Mouse (Mus musculus) heart, adult 2 months (tissue): Measurements from ENCODE around the gene Serpinc1. TPM values are rescaled to one million over a fixed set of nuclear protein-coding genes. Genes with fewer than 3 reads are reported as not detected.
A peak's percentile ranks its signal among the peaks of the same experiment; 100 is the strongest.

ENCODE experiments used
- DNase-seq, 2 experiments: peaks; one replicate each; pipeline ENCODE4 v3.0.0; 2021
- H3K27ac ChIP-seq: fragments of 200-600 bp; 2 replicates; pipeline ENCODE4 v1.8.1; 2022
- H3K27me3 ChIP-seq: fragments of 200-500 bp; 2 replicates; pipeline ENCODE4 v1.6.1; 2012; ENCODE audit warnings: mild to moderate bottlenecking, low read length, inconsistent platforms, mixed read lengths; ENCODE audit not compliant: control insufficient read depth, insufficient read depth
- H3K36me3 ChIP-seq: fragments of 200-500 bp; 2 replicates; pipeline ENCODE4 v1.6.1; 2012; ENCODE audit warnings: low read length, inconsistent platforms; ENCODE audit not compliant: control insufficient read depth, insufficient read depth
- H3K4me1 ChIP-seq: fragments of 200-500 bp; 2 replicates; pipeline ENCODE4 v1.6.1; 2011; ENCODE audit warnings: low read length; ENCODE audit not compliant: control insufficient read depth, insufficient read depth
- H3K4me3 ChIP-seq: fragments of 200-600 bp; 2 replicates; pipeline ENCODE4 v1.8.1; 2022
- H3K79me2 ChIP-seq: fragments of 200-500 bp; replicated peaks from 2 replicates; pipeline ENCODE4 v1.6.1; 2012; ENCODE audit warnings: mild to moderate bottlenecking, inconsistent platforms, low read length, moderate library complexity, mixed read lengths; ENCODE audit not compliant: control insufficient read depth, insufficient read depth
- H3K9ac ChIP-seq: fragments of 200-500 bp; 2 replicates; pipeline ENCODE4 v1.6.1; 2012; ENCODE audit warnings: low read depth, mild to moderate bottlenecking, control low read depth, inconsistent platforms, low read length, mixed read lengths
- CTCF ChIP-seq: fragments of 200-600 bp; IDR thresholded peaks from 2 replicates; pipeline ENCODE4 v1.8.1; 2022; ENCODE audit warnings: antibody characterized with exemption, mild to moderate bottlenecking, moderate library complexity
- EP300 ChIP-seq: fragments of 200-500 bp; IDR thresholded peaks from 2 replicates; pipeline ENCODE4 v1.6.1; 2011; ENCODE audit warnings: low read depth, low read length, control low read depth; ENCODE audit not compliant: insufficient read depth
- POLR2A ChIP-seq: fragments of 200-500 bp; IDR thresholded peaks from 2 replicates; pipeline ENCODE4 v1.6.1; 2011; ENCODE audit warnings: mild to moderate bottlenecking, low read depth, low read length, control low read depth; ENCODE audit not compliant: insufficient read depth
- WGBS: fragments of 180-500 bp; shearing (Covaris S2); methylation state at CpG from one replicate; pipeline ENCODE4 v1.1.7; 2018; 5-methylcytosine and 5-hydroxymethylcytosine counted together
- intact Hi-C: fragments of 180-260 bp; cut with DNase I; formaldehyde crosslinking; loops from one replicate; pipeline ENCODE4 v1.15.1; 2025
- long read RNA-seq: library from polyadenylated mRNA; stranded (forward); transcript quantifications from one replicate; pipeline ENCODE4 v2.0.0, GENCODE M21; 2021
- polyA plus RNA-seq: library from polyadenylated mRNA; depleted of rRNA; stranded (reverse); fragments of >200 nt; gene quantifications from 2 replicates; pipeline ENCODE4 v1.2.3, GENCODE M21; 2012; rRNA removed
- total RNA-seq, 2 experiments: library from RNA; stranded (reverse); gene quantifications; 2 replicates each; pipeline ENCODE4 v1.2.3; 2021

Gene Serpinc1
- under 1 TPM; 0.08 to 0.32 TPM for total RNA-seq
- 0.29 and 2.3 TPM in 2 replicates for polyA plus RNA-seq
- long read RNA-seq = 0 reads

- no peak for DNase-seq
- Histone ChIP-seq H3K79me2 (no peaks in the 10 kb centered on the region), H3K9ac (no peak within 1 kb of the TSS), H3K4me3 (no peak within 1 kb of the TSS), H3K4me1 (no peaks in the 10 kb centered on the region), H3K36me3 (no peaks in the 10 kb centered on the region), H3K27me3 (no peaks in the 10 kb centered on the region), H3K27ac (no peak within 1 kb of the TSS)
- intact Hi-C loops = loop anchor here (10.0 kb wide), 1 partner anchor 217 kb away; no protein-coding TSS in a partner anchor
- WGBS = 93% methylated on average over 4 of the region's 4 CpGs
- TF ChIP-seq POLR2A (no peak), CTCF (no peak), EP300 (no peak)
Measured at GRCm38 (mm10) chr1:160978071-160978735, at the start of gene Serpinc1. TSS of gene Serpinc1 (plus strand) at chr1:160978585.

GRCm38 (mm10) chr1:160931320-160931719 is 47.1 kb upstream of the Serpinc1 start:
- intact Hi-C loops = loop anchor here (5.0 kb wide), 1 partner anchor 139 kb away; the partner anchor contains the start of gene Rabgap1l
- Histone ChIP-seq H3K27me3 (no peaks in the 10 kb centered on the region), H3K36me3 (peaks cover 15% of the 10 kb centered on the region), H3K27ac (no peak overlapping the region), H3K9ac (no peak overlapping the region), H3K4me3 (no peak overlapping the region), H3K79me2 (peaks cover 4% of the 10 kb centered on the region), H3K4me1 (peaks cover 5% of the 10 kb centered on the region)
- TF ChIP-seq POLR2A (no peak), CTCF (no peak), EP300 (no peak)
- no peak for DNase-seq

- no peak overlapping the region for H3K27ac ChIP-seq
- H3K9ac ChIP-seq = no peak overlapping the region
- DNase-seq = no peak
- H3K79me2 ChIP-seq = peaks cover 2% of the 10 kb centered on the region
- peaks cover 12% of the 10 kb centered on the region for H3K36me3 ChIP-seq
- H3K4me1 ChIP-seq = peaks cover 2% of the 10 kb centered on the region
- H3K27me3 ChIP-seq = no peaks in the 10 kb centered on the region
- no peak overlapping the region for H3K4me3 ChIP-seq
- TF ChIP-seq EP300 = no peak
- no peak for TF ChIP-seq POLR2A
- peak; percentile 88 for TF ChIP-seq CTCF
- 56% methylated on average over 4 of the region's 4 CpGs for WGBS
- intact Hi-C loops = loop anchor here (1.0 to 5.0 kb wide), 3 partner anchors 79 to 191 kb away; partner anchors contain the start of gene Rabgap1l
Measured at GRCm38 (mm10) chr1:160933896-160934482, 44.4 kb upstream of the Serpinc1 start.

- H3K9ac ChIP-seq = no peak overlapping the region
- intact Hi-C loops = loop anchor here (2.0 kb wide), 1 partner anchor 81 kb away; no protein-coding TSS in a partner anchor
- no peak for DNase-seq
- H3K36me3 ChIP-seq = peaks cover 3% of the 10 kb centered on the region
- WGBS = 91% methylated on average over 6 of the region's 6 CpGs
- no peak overlapping the region for H3K27ac ChIP-seq
- no peaks in the 10 kb centered on the region; the same call in 1 of the 2 replicates for H3K4me1 ChIP-seq
- no peak for TF ChIP-seq POLR2A
- peak; percentile 42 for TF ChIP-seq CTCF
- H3K27me3 ChIP-seq = no peaks in the 10 kb centered on the region
- no peaks in the 10 kb centered on the region for H3K79me2 ChIP-seq
- H3K4me3 ChIP-seq = no peak overlapping the region
Measured at GRCm38 (mm10) chr1:160935551-160935950, 42.8 kb upstream of the Serpinc1 start.

GRCm38 (mm10) chr1:160963199-160963598 is 15.2 kb upstream of the Serpinc1 start:
- Histone ChIP-seq H3K4me1 (no peaks in the 10 kb centered on the region), H3K4me3 (no peak overlapping the region), H3K27me3 (no peaks in the 10 kb centered on the region), H3K79me2 (no peaks in the 10 kb centered on the region), H3K27ac (no peak overlapping the region), H3K9ac (no peak overlapping the region), H3K36me3 (peaks cover 2% of the 10 kb centered on the region)
- WGBS = 93% methylated on average over 7 of the region's 7 CpGs
- DNase-seq = no peak
- intact Hi-C loops = no loop called here
- TF ChIP-seq CTCF (no peak), EP300 (no peak), POLR2A (no peak)

- no peak overlapping the region for H3K4me3 ChIP-seq
- DNase-seq = no peak
- no peak overlapping the region for H3K27ac ChIP-seq
- no peaks in the 10 kb centered on the region for H3K79me2 ChIP-seq
- TF ChIP-seq POLR2A (no peak), EP300 (no peak), CTCF (no peak)
- intact Hi-C loops = loop anchor here (5.0 kb wide), 1 partner anchor 65 kb away; the partner anchor contains the start of gene Zbtb37
- WGBS = 80% methylated on average over 1 of the region's 1 CpGs
- no peaks in the 10 kb centered on the region for H3K27me3 ChIP-seq
- H3K36me3 ChIP-seq = peaks cover 3% of the 10 kb centered on the region
- H3K9ac ChIP-seq = no peak overlapping the region
- H3K4me1 ChIP-seq = no peaks in the 10 kb centered on the region
Measured at GRCm38 (mm10) chr1:160967268-160967667, 11.1 kb upstream of the Serpinc1 start.
